Mouse (Mus musculus) adrenal gland (tissue): ENCODE results near the gene Hsf2bp.
"Not testable (repeated sequence)": the region's sequence is repeated elsewhere in the genome, so short reads cannot be mapped to it uniquely, and the experiment has no call there.

Source experiments
- intact Hi-C: fragments of 180-260 bp; cut with DNase I; formaldehyde crosslinking; loops from one replicate; pipeline ENCODE4 v1.15.1; 2025
- long read RNA-seq, 2 experiments: library from polyadenylated mRNA; unstranded; transcript quantifications; one replicate each; pipeline ENCODE4 v2.0.0; 2020; ENCODE audit warnings: borderline replicate concordance in 1 of 2; ENCODE audit not compliant: insufficient replicate concordance in 1 of 2

The Hsf2bp gene
- long read RNA-seq, experiment 1 = 0 reads
- long read RNA-seq, experiment 2 = 0 reads

- intact Hi-C loops = loop anchor here (2.0 kb wide), 1 partner anchor 37 kb away; no protein-coding TSS in a partner anchor
These were observed at the start of gene Hsf2bp, which contains the start of gene Rrp1b for GRCm38 (mm10) chr17:32035609-32036508. Hsf2bp (minus strand) TSS chr17:32036349. Rrp1b (plus strand) TSS chr17:32036100.

DNA sequence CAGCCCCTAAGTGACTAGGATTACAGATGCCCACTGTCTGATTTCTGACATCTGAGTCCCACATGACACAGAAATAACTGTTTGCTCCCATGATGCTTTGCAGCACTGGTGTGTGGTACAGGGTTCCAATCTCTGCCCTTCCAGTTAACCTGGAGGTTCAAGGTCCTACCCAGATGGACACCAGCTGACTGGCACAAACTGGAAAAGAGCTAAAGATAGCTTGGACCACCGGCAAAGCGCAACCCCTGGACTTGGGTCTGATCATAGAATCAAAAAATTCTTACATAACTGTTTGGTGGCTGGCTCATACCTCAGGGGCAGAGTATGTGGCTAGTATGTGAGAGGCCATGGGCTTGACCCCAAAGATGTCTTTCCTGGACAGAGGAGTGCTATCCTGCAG lies 47.2 kb upstream of the Hsf2bp start:
- intact Hi-C loops = no loop called here

DNA sequence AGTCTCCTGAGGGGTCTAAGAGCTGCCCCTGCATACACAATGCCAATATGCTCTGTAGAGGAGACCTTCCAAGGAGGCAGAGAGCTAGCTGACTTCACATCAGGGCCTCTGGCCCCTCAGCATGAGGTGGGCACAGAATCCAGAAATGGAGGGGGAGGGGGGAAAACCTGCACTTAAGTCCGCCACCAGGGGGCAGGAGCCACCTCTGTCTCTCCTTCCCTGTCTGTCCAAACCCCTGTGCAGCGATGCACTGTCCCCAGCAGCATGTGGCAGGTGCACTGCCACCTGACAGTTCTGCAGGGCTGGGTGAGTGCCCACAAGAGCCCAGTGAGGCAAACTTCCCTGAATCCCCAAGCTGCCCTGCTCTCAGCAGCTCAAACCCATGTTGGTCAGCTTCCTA lies 39.0 kb upstream of the Hsf2bp start:
- intact Hi-C loops = no loop called here

- intact Hi-C loops = no loop called here
These were observed 38.5 kb upstream of the Hsf2bp start for GRCm38 (mm10) chr17:32074658-32075057.

GRCm38 (mm10) chr17:32073359-32073758 lies 37.2 kb upstream of the Hsf2bp start:
- intact Hi-C loops = loop anchor here (2.0 kb wide), 3 partner anchors 37 to 389 kb away; partner anchors contain the start of genes Hsf2bp and Rrp1b

GRCm38 (mm10) chr17:32068810-32069209 lies 32.7 kb upstream of the Hsf2bp start:
- intact Hi-C loops = no loop called here

DNA sequence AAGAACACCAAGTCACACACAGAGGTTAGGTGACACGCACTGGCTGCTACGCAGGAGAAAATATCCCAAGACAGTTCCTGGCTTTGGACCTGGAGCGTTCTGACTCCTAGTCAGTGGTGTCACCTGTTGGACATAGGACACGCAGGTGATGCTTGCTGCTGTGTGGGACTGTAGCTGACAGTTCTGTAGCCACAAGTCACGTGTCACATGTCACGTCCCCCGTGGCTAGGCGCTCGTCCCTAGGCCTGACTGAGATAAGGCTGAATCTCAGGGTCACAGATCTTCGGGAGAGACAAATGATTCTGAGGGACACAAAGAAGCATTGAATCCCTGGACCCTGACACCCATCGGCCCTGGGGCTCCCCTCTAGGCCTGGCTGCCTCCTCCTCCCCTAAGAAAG lies 32.2 kb upstream of the Hsf2bp start:
- intact Hi-C loops = no loop called here

GRCm38 (mm10) chr17:32067541-32067940 lies 31.4 kb upstream of the Hsf2bp start:
- intact Hi-C loops = no loop called here

GRCm38 (mm10) chr17:32064762-32065161 lies 28.6 kb upstream of the Hsf2bp start:
- intact Hi-C loops = not testable (repeated sequence)

GRCm38 (mm10) chr17:32063654-32064053 lies 27.5 kb upstream of the Hsf2bp start:
- intact Hi-C loops = no loop called here

- intact Hi-C loops = no loop called here
These were observed 25.1 kb upstream of the Hsf2bp start for GRCm38 (mm10) chr17:32061219-32061618.

DNA sequence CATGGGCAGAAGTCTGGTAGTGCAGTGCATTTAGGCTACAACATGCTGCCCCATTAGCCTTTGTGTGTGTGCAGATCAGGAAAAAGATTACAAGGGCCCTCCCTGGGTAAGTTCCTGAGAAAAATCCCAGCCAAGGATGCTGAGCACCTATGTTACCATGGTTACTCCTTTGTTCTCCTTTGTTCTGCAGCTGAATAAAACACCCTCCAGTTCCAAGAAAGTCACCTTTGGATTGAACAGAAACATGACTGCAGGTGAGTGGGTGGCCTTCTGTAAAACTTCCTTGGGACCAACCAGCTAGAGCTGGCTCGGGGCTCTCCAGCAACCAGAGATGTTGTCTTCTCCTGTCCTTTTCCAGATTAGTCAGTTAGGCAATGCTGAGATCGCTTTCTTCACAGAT lies 22.9 kb upstream of the Hsf2bp start:
- intact Hi-C loops = no loop called here

DNA sequence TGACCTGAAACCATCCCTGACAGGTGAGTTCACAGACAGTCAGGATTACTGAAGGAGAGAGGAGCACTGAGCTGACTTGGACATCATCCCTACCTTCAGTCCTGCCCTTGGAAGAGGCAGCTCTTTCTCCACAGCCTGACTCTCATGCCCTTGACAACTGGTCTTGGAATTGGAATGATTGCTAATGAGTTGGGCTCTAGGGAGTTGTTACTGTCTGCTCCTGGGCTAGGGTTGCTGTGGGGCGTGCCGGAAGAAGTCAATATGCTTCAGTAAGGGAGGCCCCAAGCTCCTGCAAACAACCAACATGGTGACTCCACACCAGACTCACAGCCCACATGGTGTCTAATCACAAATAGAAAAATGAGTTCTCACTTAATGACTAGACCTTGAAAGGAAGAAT lies 21.7 kb upstream of the Hsf2bp start:
- intact Hi-C loops = no loop called here

- intact Hi-C loops = no loop called here
These were observed 17.5 kb upstream of the Hsf2bp start for GRCm38 (mm10) chr17:32053677-32054076.

DNA sequence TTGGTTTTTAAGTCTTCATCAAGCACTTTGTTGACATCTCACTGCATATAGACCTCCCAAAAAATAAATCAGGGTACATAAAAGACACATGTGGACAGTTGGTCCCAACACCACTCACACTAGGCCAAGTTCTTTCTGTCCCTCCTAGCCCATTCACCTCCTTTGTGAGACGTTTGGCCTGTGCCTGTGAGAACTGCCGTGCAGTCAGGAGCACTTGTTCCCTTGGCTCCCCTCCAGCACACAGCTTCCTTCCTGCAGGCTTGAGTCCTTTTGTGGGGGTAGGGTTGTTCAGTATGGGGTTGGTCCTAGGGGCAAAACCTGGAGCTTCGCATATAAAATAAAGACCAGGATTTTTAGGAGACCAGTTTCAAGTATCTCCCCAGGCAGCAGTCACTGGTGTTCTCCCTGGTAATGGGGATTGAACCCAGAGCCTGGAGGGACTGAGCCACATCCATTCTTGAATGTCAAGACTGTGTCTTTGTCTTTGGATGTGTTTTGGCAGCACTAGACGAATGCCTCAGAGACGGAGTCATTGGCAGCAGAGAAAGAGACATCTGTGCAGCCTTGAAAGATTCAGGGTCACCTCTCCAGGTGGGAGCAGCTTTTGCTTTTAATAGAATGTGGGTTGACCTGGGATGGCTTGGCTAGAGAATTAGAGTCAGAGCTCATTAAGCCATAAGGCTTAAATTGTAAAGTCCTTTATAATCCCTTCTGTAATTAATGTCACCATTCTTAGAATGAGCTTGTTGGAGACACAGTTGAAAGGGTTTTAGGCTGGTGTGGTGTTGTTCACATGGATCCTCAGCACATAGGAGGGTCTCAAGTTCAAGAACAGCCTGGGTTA lies 16.3 kb upstream of the Hsf2bp start:
- intact Hi-C loops = no loop called here

DNA sequence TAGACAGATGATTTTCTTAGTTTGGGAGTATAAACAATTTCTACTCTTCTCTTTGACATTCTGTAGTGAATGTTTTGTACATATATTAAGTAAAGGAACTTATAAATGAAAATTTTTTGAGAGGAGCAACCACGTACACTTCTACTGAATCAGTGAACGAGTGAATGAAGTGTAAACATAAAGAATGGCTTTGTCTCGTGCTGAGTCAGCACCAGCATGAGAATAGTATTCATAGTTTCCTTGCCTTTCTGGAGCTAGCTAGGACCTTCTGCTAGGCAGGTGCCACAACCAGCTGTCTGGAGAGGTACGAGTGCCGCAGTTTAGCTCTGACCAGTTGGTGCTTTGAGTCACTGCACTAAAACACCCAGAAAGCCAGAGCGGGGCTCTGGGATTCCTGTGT lies 14.5 kb upstream of the Hsf2bp start:
- intact Hi-C loops = no loop called here

- intact Hi-C loops = no loop called here
These were observed 13.8 kb upstream of the Hsf2bp start for GRCm38 (mm10) chr17:32049914-32050313.

- intact Hi-C loops = no loop called here
These were observed 12.2 kb upstream of the Hsf2bp start for GRCm38 (mm10) chr17:32048351-32048750.

DNA sequence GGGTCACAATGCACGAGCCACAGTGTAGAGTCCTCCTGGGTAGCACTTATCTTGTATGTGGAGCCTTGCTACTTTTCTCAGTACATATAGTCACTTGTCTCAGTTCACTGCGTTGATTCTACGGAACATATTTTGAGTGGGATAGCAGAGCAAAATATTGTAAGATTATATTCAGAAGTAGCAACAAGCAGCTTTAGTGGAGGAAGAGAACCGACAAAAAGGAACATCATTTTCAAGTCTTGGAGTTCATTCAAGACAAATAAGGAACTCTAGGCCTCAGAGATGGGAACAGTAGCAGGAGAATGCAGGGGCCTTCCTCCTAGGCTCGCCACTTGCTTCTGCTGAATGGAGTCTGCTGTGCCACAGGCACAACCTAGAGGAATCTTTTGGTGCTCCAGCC lies 10.4 kb upstream of the Hsf2bp start:
- intact Hi-C loops = no loop called here

DNA sequence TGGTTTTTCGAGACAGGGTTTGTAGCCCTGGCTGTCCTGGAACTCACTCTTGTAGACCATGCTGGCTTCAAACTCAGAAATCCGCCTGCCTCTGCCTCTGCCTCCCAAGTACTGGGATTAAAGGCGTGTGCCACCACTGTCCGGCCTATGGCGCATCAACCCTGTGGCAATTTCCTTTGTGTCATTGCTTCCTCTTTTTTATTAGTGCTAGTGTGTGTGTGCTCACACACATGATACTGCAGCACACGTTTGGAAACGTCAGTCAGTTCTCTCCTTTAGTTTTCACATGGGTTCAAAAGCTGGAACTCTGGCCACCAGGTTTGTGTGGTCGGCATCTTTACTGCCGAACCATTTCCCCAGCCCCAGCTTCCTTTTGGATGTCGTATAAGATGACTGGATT lies 4.1 kb upstream of the Hsf2bp start:
- intact Hi-C loops = no loop called here

DNA sequence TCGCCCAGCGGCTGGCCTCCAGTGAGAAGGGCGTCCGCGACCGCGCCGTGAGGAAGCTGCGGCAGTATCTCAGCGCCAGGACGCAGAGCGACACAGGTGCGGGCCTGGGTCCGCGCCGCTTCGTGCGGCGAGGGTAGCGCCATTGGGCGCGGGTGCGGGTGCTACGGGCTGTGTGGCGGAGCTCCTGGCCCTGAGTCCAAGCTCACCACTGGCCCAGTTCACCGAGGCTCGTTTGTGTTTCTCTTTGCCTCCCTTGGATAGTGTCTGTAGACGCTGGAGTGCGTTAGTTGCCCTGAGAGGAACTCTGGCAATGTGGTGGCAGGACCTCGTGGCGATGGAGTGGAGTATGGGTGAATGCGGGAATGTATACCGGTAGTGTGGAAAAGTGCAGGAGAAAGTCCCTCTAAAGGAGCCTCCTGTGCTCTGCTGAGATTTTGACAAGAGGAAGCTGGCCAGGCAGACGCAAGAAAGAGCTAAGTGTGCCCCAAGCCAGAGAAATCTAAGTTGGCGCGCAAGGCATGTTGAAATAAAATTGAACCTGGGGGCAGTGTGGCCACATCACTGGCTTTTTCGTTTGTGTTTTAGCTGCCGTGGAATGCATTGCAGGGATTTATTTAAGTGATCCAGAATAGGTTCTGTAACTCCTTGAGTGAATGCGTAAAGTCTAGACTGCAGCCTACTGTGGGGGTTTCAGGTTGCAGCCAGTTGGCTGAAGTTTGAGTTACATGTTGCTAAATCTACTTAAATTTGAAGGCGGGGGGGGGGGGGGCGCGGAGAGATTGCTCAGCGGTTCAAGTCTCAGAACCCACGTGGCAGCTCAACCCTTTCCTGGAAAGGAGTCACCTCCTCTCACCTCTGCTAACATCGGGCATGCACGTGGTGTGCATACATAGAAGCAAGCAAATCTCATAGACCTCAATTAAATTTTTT lies 625 bp upstream of the Hsf2bp start:
- intact Hi-C loops = loop anchor here (2.0 kb wide), 1 partner anchor 36 kb away; no protein-coding TSS in a partner anchor
